Mouse (Mus musculus) NIH3T3 (cell line): ENCODE measurements at regions not wholly inside any gene's neighbourhood (a gene's known extent, or its start where the extent isn't known, plus 50 kb on each side); places are given as distances from the start of the nearest gene placed in this dataset.
A peak's percentile ranks its signal among the peaks of the same experiment; 100 is the strongest.

ENCODE experiments used
- DNase-seq: peaks from one replicate; pipeline ENCODE4 v3.0.0-alpha.2; 2012; ENCODE audit warnings: low read depth

GRCm38 (mm10) chr5:147794711-147795532, 65.3 kb upstream of the Pomp start:
- DNase-seq, result peak; percentile 37

GRCm38 (mm10) chr5:147793059-147793458, 67.2 kb upstream of the Pomp start:
- DNase-seq, result peak; percentile 64

- no peak for DNase-seq
These were observed 66.8 kb upstream of the Flt1 start for GRCm38 (mm10) chr5:147792638-147793037.

DNA sequence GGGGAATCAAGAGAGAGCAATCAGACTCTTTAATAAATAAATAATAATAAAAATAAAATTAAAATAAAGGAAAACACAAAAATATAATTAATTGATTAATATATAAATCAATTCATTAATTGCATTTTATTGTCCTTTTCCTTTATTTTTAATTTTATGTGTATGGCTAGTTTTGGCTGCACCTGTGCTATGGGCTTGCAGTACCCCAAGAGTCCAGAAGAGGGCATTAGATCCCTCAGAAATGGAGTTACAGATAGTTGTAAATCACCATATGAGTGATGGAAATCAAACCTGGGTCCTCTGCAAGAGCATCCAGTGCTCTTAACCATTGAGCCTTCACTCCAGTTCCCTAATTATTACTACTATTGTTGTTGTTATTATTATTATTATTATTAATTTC, 65.3 kb upstream of the Flt1 start:
- DNase-seq, result no peak

DNA sequence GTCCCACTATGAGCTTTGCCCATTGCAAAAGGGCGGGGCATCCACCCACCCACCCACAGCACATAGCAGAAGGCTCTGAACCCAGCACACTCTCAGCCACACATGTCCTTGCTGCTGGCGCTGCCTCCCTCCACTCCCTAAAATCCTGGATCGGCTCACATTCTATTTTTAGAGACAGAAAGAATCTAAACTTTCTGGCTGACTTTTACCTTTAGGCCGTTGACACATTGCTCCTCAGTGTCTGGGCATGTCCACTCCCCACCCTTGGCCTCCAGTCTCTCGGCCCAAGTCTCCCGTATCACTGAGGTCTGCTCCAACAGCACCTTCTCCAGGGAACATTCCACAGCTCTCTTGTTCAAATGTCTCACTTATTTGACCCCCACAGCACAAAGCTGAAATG, 62.7 kb upstream of the Flt1 start:
- peak; percentile 59 for DNase-seq

- DNase-seq, result peak; percentile 68
These were observed 61.0 kb upstream of the Flt1 start for GRCm38 (mm10) chr5:147786857-147787256.

- no peak for DNase-seq
These were observed 58.3 kb upstream of the Flt1 start for GRCm38 (mm10) chr5:147784159-147784558.

GRCm38 (mm10) chr5:147783476-147783875, 57.7 kb upstream of the Flt1 start:
- DNase-seq, result no peak

GRCm38 (mm10) chr5:147782761-147783160, 57.0 kb upstream of the Flt1 start:
- DNase-seq, result no peak

- DNase-seq, result no peak
These were observed 56.5 kb upstream of the Flt1 start for GRCm38 (mm10) chr5:147782241-147782681.

DNA sequence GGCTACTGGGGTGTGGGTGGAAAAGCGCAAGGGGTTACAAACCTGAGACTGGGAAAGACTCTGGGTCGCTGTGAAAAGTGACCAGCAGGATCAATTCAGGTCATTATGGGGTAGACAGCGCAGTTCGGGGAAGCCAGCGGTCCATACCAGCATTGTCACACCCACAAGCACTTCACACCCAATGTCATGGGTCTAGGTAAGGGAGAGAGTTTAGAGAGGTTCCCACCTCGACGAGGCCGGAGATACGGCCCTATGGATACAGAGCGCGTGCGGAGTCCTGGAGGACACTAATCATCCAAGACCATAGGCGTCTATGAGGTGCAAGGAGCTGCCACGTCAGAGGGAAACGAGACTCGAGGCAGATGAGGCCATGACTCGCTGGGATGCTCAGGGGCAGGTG, 55.4 kb upstream of the Flt1 start:
- DNase-seq, result no peak

GRCm38 (mm10) chr5:147778557-147778956, 52.7 kb upstream of the Flt1 start:
- DNase-seq, result peak; percentile 82
